Mouse (Mus musculus): ENCODE results near the gene Senp2. TPM values are rescaled to one million over a fixed set of nuclear protein-coding genes. Genes with fewer than 3 reads are reported as not detected.
A peak's percentile ranks its signal among the peaks of the same experiment; 100 is the strongest.

Gene Senp2
- polyA plus RNA-seq (2014; fragmentation: Nextera tagmentation; extraction: Ambion mirVana): 41.1 and 58.4 TPM in 2 replicates

GRCm38 (mm10) chr16:22009099-22009584 is at the start of gene Senp2:
Gene Senp2, plus strand, starts transcription at chr16:22009484.
- Histone ChIP-seq H3K36me3 (ENCODE audit: control insufficient read depth, insufficient read depth, low read length) (no peaks in the 10 kb centered on the region), H3K27ac (replicated peaks; ENCODE audit: low read depth, low read length) (peak within 1 kb of the TSS; percentile 81), H3K4me3 (replicated peaks; ENCODE audit: low read depth, low read length) (peak within 1 kb of the TSS; percentile 92), H3K4me2 (ENCODE audit: low read length) (peak within 1 kb of the TSS; percentile 83), H3K27me3 (ENCODE audit: control insufficient read depth, insufficient read depth, low read length) (no peaks in the 10 kb centered on the region), H3K9me3 (ENCODE audit: control insufficient read depth, low read length) (no peaks in the 10 kb centered on the region), H3K4me1 (ENCODE audit: control insufficient read depth, insufficient read depth, low read length) (peaks cover 9% of the 10 kb centered on the region; the same call in 1 of the 2 replicates), H3K9ac (replicated peaks; ENCODE audit: low read length) (peak within 1 kb of the TSS; percentile 89)
- peak; percentile 99 for ATAC-seq (ENCODE audit: low FRiP score, low TSS enrichment)
- WGBS: under 1% methylated on average over 45 of the region's 45 CpGs
- DNase-seq: peak; percentile 100

GRCm38 (mm10) chr16:21965576-21965975 is 43.7 kb upstream of the Senp2 start:
- no peak overlapping the region for H3K4me2 ChIP-seq (ENCODE audit: low read length)
- H3K27ac ChIP-seq (replicated peaks; ENCODE audit: low read depth, low read length): no peak overlapping the region
- no peak for ATAC-seq (ENCODE audit: low FRiP score, low TSS enrichment)
- no peaks in the 10 kb centered on the region for H3K36me3 ChIP-seq (ENCODE audit: control insufficient read depth, insufficient read depth, low read length)
- H3K27me3 ChIP-seq (ENCODE audit: control insufficient read depth, insufficient read depth, low read length): no peaks in the 10 kb centered on the region
- no peaks in the 10 kb centered on the region for H3K4me1 ChIP-seq (ENCODE audit: control insufficient read depth, insufficient read depth, low read length)
- H3K4me3 ChIP-seq (replicated peaks; ENCODE audit: low read depth, low read length): no peak overlapping the region
- no peak overlapping the region for H3K9ac ChIP-seq (replicated peaks; ENCODE audit: low read length)
- 81% methylated on average over 3 of the region's 3 CpGs for WGBS
- no peak for DNase-seq
- H3K9me3 ChIP-seq (ENCODE audit: control insufficient read depth, low read length): no peaks in the 10 kb centered on the region

- no peak overlapping the region for H3K9ac ChIP-seq (replicated peaks; ENCODE audit: low read length)
- no peak for DNase-seq
- H3K36me3 ChIP-seq (ENCODE audit: control insufficient read depth, insufficient read depth, low read length): no peaks in the 10 kb centered on the region
- 88% methylated on average over 5 of the region's 5 CpGs for WGBS
- H3K4me3 ChIP-seq (replicated peaks; ENCODE audit: low read depth, low read length): no peak overlapping the region
- no peaks in the 10 kb centered on the region for H3K4me1 ChIP-seq (ENCODE audit: control insufficient read depth, insufficient read depth, low read length)
- H3K27me3 ChIP-seq (ENCODE audit: control insufficient read depth, insufficient read depth, low read length): no peaks in the 10 kb centered on the region
- no peak overlapping the region for H3K4me2 ChIP-seq (ENCODE audit: low read length)
- ATAC-seq (ENCODE audit: low FRiP score, low TSS enrichment): no peak
- H3K9me3 ChIP-seq (ENCODE audit: control insufficient read depth, low read length): no peaks in the 10 kb centered on the region
- H3K27ac ChIP-seq (replicated peaks; ENCODE audit: low read depth, low read length): no peak overlapping the region
Measured at GRCm38 (mm10) chr16:21969874-21970273, 39.4 kb upstream of the Senp2 start.

GRCm38 (mm10) chr16:21970536-21970935 is 38.7 kb upstream of the Senp2 start:
- Histone ChIP-seq H3K4me3 (replicated peaks; ENCODE audit: low read depth, low read length) (no peak overlapping the region), H3K4me1 (ENCODE audit: control insufficient read depth, insufficient read depth, low read length) (no peaks in the 10 kb centered on the region), H3K36me3 (ENCODE audit: control insufficient read depth, insufficient read depth, low read length) (no peaks in the 10 kb centered on the region), H3K4me2 (ENCODE audit: low read length) (no peak overlapping the region), H3K27ac (replicated peaks; ENCODE audit: low read depth, low read length) (no peak overlapping the region), H3K27me3 (ENCODE audit: control insufficient read depth, insufficient read depth, low read length) (no peaks in the 10 kb centered on the region), H3K9ac (replicated peaks; ENCODE audit: low read length) (no peak overlapping the region), H3K9me3 (ENCODE audit: control insufficient read depth, low read length) (no peaks in the 10 kb centered on the region)
- ATAC-seq (ENCODE audit: low FRiP score, low TSS enrichment): no peak
- WGBS: 91% methylated on average over 6 of the region's 6 CpGs
- DNase-seq: no peak

GRCm38 (mm10) chr16:21971446-21971845 is 37.8 kb upstream of the Senp2 start:
- H3K9me3 ChIP-seq (ENCODE audit: control insufficient read depth, low read length): no peaks in the 10 kb centered on the region
- H3K9ac ChIP-seq (replicated peaks; ENCODE audit: low read length): no peak overlapping the region
- H3K36me3 ChIP-seq (ENCODE audit: control insufficient read depth, insufficient read depth, low read length): no peaks in the 10 kb centered on the region
- 60% methylated on average over 4 of the region's 4 CpGs for WGBS
- H3K4me3 ChIP-seq (replicated peaks; ENCODE audit: low read depth, low read length): no peak overlapping the region
- H3K4me1 ChIP-seq (ENCODE audit: control insufficient read depth, insufficient read depth, low read length): no peaks in the 10 kb centered on the region
- H3K27ac ChIP-seq (replicated peaks; ENCODE audit: low read depth, low read length): no peak overlapping the region
- ATAC-seq (ENCODE audit: low FRiP score, low TSS enrichment): no peak
- no peak overlapping the region for H3K4me2 ChIP-seq (ENCODE audit: low read length)
- no peaks in the 10 kb centered on the region for H3K27me3 ChIP-seq (ENCODE audit: control insufficient read depth, insufficient read depth, low read length)
- DNase-seq: peak; percentile 13

GRCm38 (mm10) chr16:21976203-21976602 is 33.1 kb upstream of the Senp2 start:
- peak; percentile 30 for DNase-seq
- Histone ChIP-seq H3K9ac (replicated peaks; ENCODE audit: low read length) (no peak overlapping the region; the same call in 1 of the 2 replicates), H3K9me3 (ENCODE audit: control insufficient read depth, low read length) (no peaks in the 10 kb centered on the region), H3K27me3 (ENCODE audit: control insufficient read depth, insufficient read depth, low read length) (no peaks in the 10 kb centered on the region), H3K4me2 (ENCODE audit: low read length) (peak overlapping the region; percentile 40), H3K4me3 (replicated peaks; ENCODE audit: low read depth, low read length) (no peak overlapping the region), H3K36me3 (ENCODE audit: control insufficient read depth, insufficient read depth, low read length) (no peaks in the 10 kb centered on the region), H3K27ac (replicated peaks; ENCODE audit: low read depth, low read length) (no peak overlapping the region), H3K4me1 (ENCODE audit: control insufficient read depth, insufficient read depth, low read length) (no peaks in the 10 kb centered on the region)
- under 1% methylated on average over 16 of the region's 16 CpGs for WGBS
- no peak for ATAC-seq (ENCODE audit: low FRiP score, low TSS enrichment)

- H3K4me3 ChIP-seq (replicated peaks; ENCODE audit: low read depth, low read length): no peak overlapping the region
- WGBS: 81% methylated on average over 5 of the region's 5 CpGs
- DNase-seq (no peak), ATAC-seq (ENCODE audit: low FRiP score, low TSS enrichment) (no peak)
- H3K27ac ChIP-seq (replicated peaks; ENCODE audit: low read depth, low read length): no peak overlapping the region
- H3K9me3 ChIP-seq (ENCODE audit: control insufficient read depth, low read length): no peaks in the 10 kb centered on the region
- H3K4me2 ChIP-seq (ENCODE audit: low read length): no peak overlapping the region
- no peaks in the 10 kb centered on the region for H3K4me1 ChIP-seq (ENCODE audit: control insufficient read depth, insufficient read depth, low read length)
- H3K9ac ChIP-seq (replicated peaks; ENCODE audit: low read length): no peak overlapping the region
- no peaks in the 10 kb centered on the region for H3K27me3 ChIP-seq (ENCODE audit: control insufficient read depth, insufficient read depth, low read length)
- H3K36me3 ChIP-seq (ENCODE audit: control insufficient read depth, insufficient read depth, low read length): no peaks in the 10 kb centered on the region
Measured at GRCm38 (mm10) chr16:21977347-21977746, 31.9 kb upstream of the Senp2 start.

- Histone ChIP-seq H3K36me3 (ENCODE audit: control insufficient read depth, insufficient read depth, low read length) (no peaks in the 10 kb centered on the region), H3K27me3 (ENCODE audit: control insufficient read depth, insufficient read depth, low read length) (no peaks in the 10 kb centered on the region), H3K4me3 (replicated peaks; ENCODE audit: low read depth, low read length) (no peak overlapping the region), H3K4me1 (ENCODE audit: control insufficient read depth, insufficient read depth, low read length) (no peaks in the 10 kb centered on the region), H3K27ac (replicated peaks; ENCODE audit: low read depth, low read length) (no peak overlapping the region), H3K9ac (replicated peaks; ENCODE audit: low read length) (no peak overlapping the region), H3K4me2 (ENCODE audit: low read length) (no peak overlapping the region), H3K9me3 (ENCODE audit: control insufficient read depth, low read length) (no peaks in the 10 kb centered on the region)
- no peak for ATAC-seq (ENCODE audit: low FRiP score, low TSS enrichment)
- 97% methylated on average over 9 of the region's 9 CpGs for WGBS
- no peak for DNase-seq
Measured at GRCm38 (mm10) chr16:21983146-21983545, 26.1 kb upstream of the Senp2 start.

GRCm38 (mm10) chr16:21983581-21983980 is 25.7 kb upstream of the Senp2 start:
- Histone ChIP-seq H3K9ac (replicated peaks; ENCODE audit: low read length) (no peak overlapping the region), H3K36me3 (ENCODE audit: control insufficient read depth, insufficient read depth, low read length) (no peaks in the 10 kb centered on the region), H3K4me3 (replicated peaks; ENCODE audit: low read depth, low read length) (no peak overlapping the region), H3K9me3 (ENCODE audit: control insufficient read depth, low read length) (no peaks in the 10 kb centered on the region), H3K27ac (replicated peaks; ENCODE audit: low read depth, low read length) (no peak overlapping the region), H3K4me1 (ENCODE audit: control insufficient read depth, insufficient read depth, low read length) (no peaks in the 10 kb centered on the region), H3K4me2 (ENCODE audit: low read length) (no peak overlapping the region), H3K27me3 (ENCODE audit: control insufficient read depth, insufficient read depth, low read length) (no peaks in the 10 kb centered on the region)
- ATAC-seq (ENCODE audit: low FRiP score, low TSS enrichment) (no peak), DNase-seq (no peak)
- 91% methylated on average over 4 of the region's 4 CpGs for WGBS
